Mouse (Mus musculus) heart, embryonic 14.5 days (tissue): ENCODE data around the gene Gprin1. TPM values are rescaled to one million over a fixed set of nuclear protein-coding genes. Genes with fewer than 3 reads are reported as not detected.
A peak's percentile ranks its signal among the peaks of the same experiment; 100 is the strongest.

Experiments used
- ATAC-seq: fragments of 200-750 bp; cut with Nextera tagmentation; 2 replicates; pipeline ENCODE4 v1.8.0; 2017; ENCODE audit warnings: low read depth, moderate TSS enrichment; ENCODE audit not compliant: insufficient number of reproducible peaks, insufficient read depth, low FRiP score
- H3K27ac ChIP-seq, 2 experiments: fragments of 200-500 bp in 1 of 2; fragments of 300-500 bp in 1 of 2; sonication (generic) in 1 of 2; replicated peaks in 1 of 2; 2 replicates each; pipeline ENCODE4 v1.5.1; 2012 to 2014; ENCODE audit warnings: low read depth in 2 of 2, low read length in 2 of 2, control low read depth in 1 of 2, mild to moderate bottlenecking in 1 of 2, mixed read lengths in 1 of 2; ENCODE audit not compliant: control insufficient read depth in 1 of 2, insufficient read depth in 1 of 2
- H3K27me3 ChIP-seq: fragments of 300-500 bp; sonication (generic); 2 replicates; pipeline ENCODE4 v1.6.1; 2014; ENCODE audit warnings: mild to moderate bottlenecking, low read length, control low read depth; ENCODE audit not compliant: control insufficient read depth, insufficient read depth
- H3K36me3 ChIP-seq: fragments of 300-500 bp; sonication (generic); 2 replicates; pipeline ENCODE4 v1.6.1; 2014; ENCODE audit warnings: mild to moderate bottlenecking, control low read depth, low read length, mixed read lengths; ENCODE audit not compliant: control insufficient read depth, insufficient read depth
- H3K4me1 ChIP-seq, 2 experiments: fragments of 200-500 bp in 1 of 2; fragments of 300-500 bp in 1 of 2; sonication (generic) in 1 of 2; 2 replicates each; pipeline ENCODE4 v1.6.1; 2012 to 2014; ENCODE audit warnings: low read length in 2 of 2, control low read depth in 1 of 2, mixed read lengths in 1 of 2; ENCODE audit not compliant: control insufficient read depth in 2 of 2, insufficient read depth in 2 of 2
- H3K4me2 ChIP-seq: fragments of 300-500 bp; sonication (generic); 2 replicates; pipeline ENCODE4 v1.6.1; 2014; ENCODE audit warnings: mild to moderate bottlenecking, low read length
- H3K4me3 ChIP-seq, 2 experiments: fragments of 200-500 bp in 1 of 2; fragments of 300-500 bp in 1 of 2; sonication (generic) in 1 of 2; 2 replicates each; pipeline ENCODE4 v1.5.1; 2012 to 2014; ENCODE audit warnings: low read length in 2 of 2, mild to moderate bottlenecking in 2 of 2, control low read depth in 1 of 2, low read depth in 1 of 2, moderate library complexity in 1 of 2; ENCODE audit not compliant: control insufficient read depth in 1 of 2, insufficient read depth in 1 of 2
- H3K9ac ChIP-seq: fragments of 300-500 bp; sonication (generic); 2 replicates; pipeline ENCODE4 v1.6.1; 2014; ENCODE audit warnings: mild to moderate bottlenecking, low read length
- H3K9me3 ChIP-seq: fragments of 300-500 bp; sonication (generic); 2 replicates; pipeline ENCODE4 v1.6.1; 2016; ENCODE audit warnings: low read length, control low read depth; ENCODE audit not compliant: control insufficient read depth
- WGBS: fragments of 180-500 bp; shearing (Covaris S2); extraction: QIAGEN DNeasy Blood & Tissue Kit; methylation state at CpG from one replicate; pipeline ENCODE4 v1.1.7; 2014; 5-methylcytosine and 5-hydroxymethylcytosine counted together
- polyA plus RNA-seq: library from polyadenylated mRNA; unstranded; fragments of >200 nt; fragmentation: Nextera tagmentation; extraction: Ambion mirVana; gene quantifications from 2 replicates; pipeline ENCODE4 v1.2.1, GENCODE M21; 2014

Gprin1 gene
- polyA plus RNA-seq, 1 experiment from 2014 or later = 0.12 TPM

- H3K36me3 ChIP-seq = no peaks in the 10 kb centered on the region
- no peaks in the 10 kb centered on the region for H3K9me3 ChIP-seq
- peak overlapping the region; percentile 66 for H3K4me2 ChIP-seq
- WGBS = under 1% methylated on average over 33 of the region's 34 CpGs
- no peak overlapping the region for H3K27ac ChIP-seq
- ATAC-seq = no peak
- H3K4me3 ChIP-seq = peak overlapping the region; percentile 39 to 42
- peaks cover 75% of the 10 kb centered on the region for H3K27me3 ChIP-seq
- H3K9ac ChIP-seq = no peak overlapping the region
- peaks cover 0 to 7% of the 10 kb centered on the region in 2 experiments; a peak in 1 of 4 replicates for H3K4me1 ChIP-seq
Measured at GRCm38 (mm10) chr13:54738213-54738601, 11.5 kb downstream of the Gprin1 start.

- no peaks in the 10 kb centered on the region for H3K36me3 ChIP-seq
- ATAC-seq = no peak
- H3K4me3 ChIP-seq = peak overlapping the region; percentile 39 to 42
- under 1% methylated on average over 80 of the region's 87 CpGs for WGBS
- H3K27me3 ChIP-seq = peaks cover 73% of the 10 kb centered on the region
- peaks cover 0 to 7% of the 10 kb centered on the region in 2 experiments; a peak in 1 of 4 replicates for H3K4me1 ChIP-seq
- H3K9ac ChIP-seq = peak overlapping the region; percentile 30; the same call in 1 of the 2 replicates
- H3K27ac ChIP-seq = no peak overlapping the region
- H3K4me2 ChIP-seq = peak overlapping the region; percentile 66
- no peaks in the 10 kb centered on the region for H3K9me3 ChIP-seq
Measured at GRCm38 (mm10) chr13:54737488-54738212, 12.0 kb downstream of the Gprin1 start.

- 35% methylated on average over 3 of the region's 3 CpGs for WGBS
- Histone ChIP-seq H3K27me3 (peaks cover 66% of the 10 kb centered on the region), H3K36me3 (no peaks in the 10 kb centered on the region), H3K4me3 (peak overlapping the region in 1 of 2 experiments; percentile 42; a peak in 1 of 4 replicates), H3K4me1 (peaks cover 0 to 7% of the 10 kb centered on the region in 2 experiments; a peak in 1 of 4 replicates), H3K9ac (no peak overlapping the region), H3K27ac (no peak overlapping the region), H3K4me2 (peak overlapping the region; percentile 66; the same call in 1 of the 2 replicates), H3K9me3 (no peaks in the 10 kb centered on the region)
- ATAC-seq = no peak
Measured at GRCm38 (mm10) chr13:54736931-54737330, 12.7 kb downstream of the Gprin1 start.

- 51% methylated on average over 11 of the region's 11 CpGs for WGBS
- Histone ChIP-seq H3K9ac (no peak overlapping the region), H3K4me2 (no peak overlapping the region), H3K9me3 (0 out of 2 replicates have a peak, but pooled peaks cover 3% of the 10 kb centered on the region), H3K36me3 (no peaks in the 10 kb centered on the region), H3K4me1 (no peaks in the 10 kb centered on the region), H3K27me3 (no peaks in the 10 kb centered on the region; the same call in 1 of the 2 replicates), H3K4me3 (no peak overlapping the region), H3K27ac (no peak overlapping the region)
- ATAC-seq = no peak
Measured at GRCm38 (mm10) chr13:54726131-54726530, 23.5 kb downstream of the Gprin1 start.

- ATAC-seq = no peak
Measured at GRCm38 (mm10) chr13:54723143-54723542, 26.5 kb downstream of the Gprin1 start.

GRCm38 (mm10) chr13:54716916-54717315 is 32.8 kb downstream of the Gprin1 start:
- H3K4me2 ChIP-seq = no peak overlapping the region
- no peak overlapping the region for H3K9ac ChIP-seq
- H3K27ac ChIP-seq = no peak overlapping the region
- peaks cover 10% of the 10 kb centered on the region; the same call in 1 of the 2 replicates for H3K27me3 ChIP-seq
- H3K4me3 ChIP-seq = no peak overlapping the region
- no peaks in the 10 kb centered on the region for H3K36me3 ChIP-seq
- no peak for ATAC-seq
- no peaks in the 10 kb centered on the region for H3K4me1 ChIP-seq
- H3K9me3 ChIP-seq = no peaks in the 10 kb centered on the region
- 3% methylated on average over 5 of the region's 5 CpGs for WGBS

More at GRCm38 (mm10) chr13:54723143-54723542, 26.5 kb downstream of the Gprin1 start:
- no peaks in the 10 kb centered on the region for H3K27me3 ChIP-seq
- no peaks in the 10 kb centered on the region for H3K36me3 ChIP-seq
- no peaks in the 10 kb centered on the region for H3K4me1 ChIP-seq
- 0 out of 2 replicates have a peak, but pooled peaks cover 3% of the 10 kb centered on the region for H3K9me3 ChIP-seq
- H3K4me3 ChIP-seq = no peak overlapping the region
- H3K27ac ChIP-seq = no peak overlapping the region
- WGBS = 93% methylated on average over 3 of the region's 3 CpGs
- no peak overlapping the region for H3K9ac ChIP-seq
- H3K4me2 ChIP-seq = no peak overlapping the region

GRCm38 (mm10) chr13:54714996-54715395 is 34.7 kb downstream of the Gprin1 start:
- Histone ChIP-seq H3K4me3 (no peak overlapping the region), H3K4me2 (no peak overlapping the region), H3K9me3 (no peaks in the 10 kb centered on the region), H3K9ac (no peak overlapping the region), H3K36me3 (no peaks in the 10 kb centered on the region), H3K4me1 (no peaks in the 10 kb centered on the region), H3K27me3 (peaks cover 10% of the 10 kb centered on the region; the same call in 1 of the 2 replicates), H3K27ac (no peak overlapping the region)
- WGBS = 65% methylated on average over 10 of the region's 10 CpGs
- no peak for ATAC-seq
